Mouse (Mus musculus): Measurements from ENCODE around the gene Cx3cl1. TPM values are rescaled to one million over a fixed set of nuclear protein-coding genes. Genes with fewer than 3 reads are reported as not detected.

Cx3cl1 gene
- polyA plus RNA-seq, 1 experiment from 2014 or later = 41.3 TPM

- Histone ChIP-seq H3K9me3 (no peaks in the 10 kb centered on the region), H3K4me3 (no peak overlapping the region), H3K27me3 (replicated peaks) (no peaks in the 10 kb centered on the region), H3K4me1 (no peaks in the 10 kb centered on the region), H3K36me3 (replicated peaks) (peaks cover 33% of the 10 kb centered on the region; the same call in 1 of the 2 replicates), H3K9ac (no peak overlapping the region), H3K27ac (no peak overlapping the region), H3K4me2 (no peak overlapping the region)
- ATAC-seq (replicated peaks) = no peak
- WGBS = 97% methylated on average over 5 of the region's 5 CpGs
Measured at GRCm38 (mm10) chr8:94826210-94826609, 54.4 kb downstream of the Cx3cl1 start.

GRCm38 (mm10) chr8:94828284-94828683 lies 56.5 kb downstream of the Cx3cl1 start:
- no peak overlapping the region for H3K4me2 ChIP-seq
- H3K9me3 ChIP-seq = no peaks in the 10 kb centered on the region
- peaks cover 33% of the 10 kb centered on the region; the same call in 1 of the 2 replicates for H3K36me3 ChIP-seq (replicated peaks)
- no peak overlapping the region for H3K9ac ChIP-seq
- H3K27ac ChIP-seq = no peak overlapping the region
- ATAC-seq (replicated peaks) = no peak
- no peaks in the 10 kb centered on the region for H3K4me1 ChIP-seq
- H3K4me3 ChIP-seq = no peak overlapping the region
- no peaks in the 10 kb centered on the region for H3K27me3 ChIP-seq (replicated peaks)
- 89% methylated on average over 6 of the region's 6 CpGs for WGBS

Other genes starting within 250 kb of the Cx3cl1 start
- gene Cpne2, start 239.0 kb upstream of the Cx3cl1 start, polyA plus RNA-seq (2015; fragmentation: Nextera tagmentation; extraction: Ambion mirVana) = 15.2 and 18.8 TPM in 2 replicates
- gene Rspry1, start 170.1 kb upstream of the Cx3cl1 start, polyA plus RNA-seq (2015; fragmentation: Nextera tagmentation; extraction: Ambion mirVana) = 53.3 and 56.1 TPM in 2 replicates
- gene Fam192a, start 170.0 kb upstream of the Cx3cl1 start, polyA plus RNA-seq (2015; fragmentation: Nextera tagmentation; extraction: Ambion mirVana) = 75.0 and 75.2 TPM in 2 replicates
- gene Arl2bp, start 105.4 kb upstream of the Cx3cl1 start, polyA plus RNA-seq (2015; fragmentation: Nextera tagmentation; extraction: Ambion mirVana) = 190 and 202 TPM in 2 replicates
- 1.5 and 1.6 TPM in 2 replicates for gene Pllp, start 75.7 kb upstream of the Cx3cl1 start, polyA plus RNA-seq (2015; fragmentation: Nextera tagmentation; extraction: Ambion mirVana)
- gene Ccl22, start 26.4 kb upstream of the Cx3cl1 start, polyA plus RNA-seq (2015; fragmentation: Nextera tagmentation; extraction: Ambion mirVana) = 0.14 TPM in 1 of 2 replicates, not detected in the other
- gene Ccl17, start 38.4 kb downstream of the Cx3cl1 start, polyA plus RNA-seq (2015; fragmentation: Nextera tagmentation; extraction: Ambion mirVana) = 0.50 and 0.74 TPM in 2 replicates
- gene Coq9, start 66.3 kb downstream of the Cx3cl1 start, polyA plus RNA-seq (2015; fragmentation: Nextera tagmentation; extraction: Ambion mirVana) = 56.8 and 58.3 TPM in 2 replicates
- gene Ciapin1, start 66.3 kb downstream of the Cx3cl1 start, polyA plus RNA-seq (2015; fragmentation: Nextera tagmentation; extraction: Ambion mirVana) = 211 and 217 TPM in 2 replicates
- 117 and 122 TPM in 2 replicates for gene Polr2c, start 85.4 kb downstream of the Cx3cl1 start, polyA plus RNA-seq (2015; fragmentation: Nextera tagmentation; extraction: Ambion mirVana)
- gene Dok4, start 104.3 kb downstream of the Cx3cl1 start, polyA plus RNA-seq (2015; fragmentation: Nextera tagmentation; extraction: Ambion mirVana) = 92.9 and 99.7 TPM in 2 replicates
- gene Ccdc102a, start 146.1 kb downstream of the Cx3cl1 start, polyA plus RNA-seq (2015; fragmentation: Nextera tagmentation; extraction: Ambion mirVana) = 4.9 and 6.0 TPM in 2 replicates
- 0.05 TPM in 1 of 2 replicates, not detected in the other for gene Adgrg5, start 151.7 kb downstream of the Cx3cl1 start, polyA plus RNA-seq (2015; fragmentation: Nextera tagmentation; extraction: Ambion mirVana)
- gene Adgrg1, start 202.7 kb downstream of the Cx3cl1 start, polyA plus RNA-seq (2015; fragmentation: Nextera tagmentation; extraction: Ambion mirVana) = 147 and 156 TPM in 2 replicates
- 0.88 and 1.3 TPM in 2 replicates for gene Adgrg3, start 245.7 kb downstream of the Cx3cl1 start, polyA plus RNA-seq (2015; fragmentation: Nextera tagmentation; extraction: Ambion mirVana)